Mouse (Mus musculus) limb, embryonic 14.5 days (tissue): ENCODE results near the gene Gm36864. TPM values are rescaled to one million over a fixed set of nuclear protein-coding genes. Genes with fewer than 3 reads are reported as not detected.

Experiments
- ATAC-seq: fragments of 200-750 bp; cut with Nextera tagmentation; 2 replicates; pipeline ENCODE4 v1.8.0; 2017; ENCODE audit warnings: low read depth, moderate number of reproducible peaks, moderate TSS enrichment; ENCODE audit not compliant: low FRiP score
- DNase-seq: peaks from one replicate; pipeline ENCODE4 v3.0.0-alpha.2; 2015; ENCODE audit warnings: low spot score
- H3K27ac ChIP-seq: fragments of 300-500 bp; sonication (generic); replicated peaks from 2 replicates; pipeline ENCODE4 v1.5.1; 2014; ENCODE audit warnings: low read depth, mild to moderate bottlenecking, low read length, moderate library complexity, mixed read lengths
- H3K27me3 ChIP-seq: fragments of 300-500 bp; sonication (generic); 2 replicates; pipeline ENCODE4 v1.6.1; 2014; ENCODE audit warnings: low read length, mixed read lengths; ENCODE audit not compliant: control insufficient read depth, insufficient read depth
- H3K36me3 ChIP-seq: fragments of 300-500 bp; sonication (generic); 2 replicates; pipeline ENCODE4 v1.6.1; 2014; ENCODE audit warnings: mild to moderate bottlenecking, low read length, moderate library complexity, mixed read lengths; ENCODE audit not compliant: control insufficient read depth, insufficient read depth
- H3K4me1 ChIP-seq: fragments of 300-500 bp; sonication (generic); 2 replicates; pipeline ENCODE4 v1.6.1; 2014; ENCODE audit warnings: antibody characterized with exemption, low read length, mixed read lengths; ENCODE audit not compliant: control insufficient read depth, insufficient read depth
- H3K4me2 ChIP-seq: fragments of 300-500 bp; sonication (generic); replicated peaks from 2 replicates; pipeline ENCODE4 v1.6.1; 2014; ENCODE audit warnings: low read depth, mild to moderate bottlenecking, low read length, moderate library complexity; ENCODE audit not compliant: severe bottlenecking
- H3K4me3 ChIP-seq: fragments of 300-500 bp; sonication (generic); replicated peaks from 2 replicates; pipeline ENCODE4 v1.5.1; 2014; ENCODE audit warnings: low read length
- H3K9ac ChIP-seq: fragments of 300-500 bp; sonication (generic); 2 replicates; pipeline ENCODE4 v1.6.1; 2014; ENCODE audit warnings: mild to moderate bottlenecking, low read depth, low read length, moderate library complexity; ENCODE audit not compliant: severe bottlenecking
- H3K9me3 ChIP-seq: fragments of 300-500 bp; sonication (generic); 2 replicates; pipeline ENCODE4 v1.6.1; 2016; ENCODE audit warnings: low read length; ENCODE audit not compliant: control insufficient read depth
- POLR2A ChIP-seq: fragments of 200-500 bp; IDR thresholded peaks from 2 replicates; pipeline ENCODE4 v1.8.0; 2012; ENCODE audit warnings: inconsistent platforms, mild to moderate bottlenecking, moderate library complexity, borderline replicate concordance; ENCODE audit not compliant: insufficient read depth, insufficient read length; ENCODE audit errors: extremely low read depth
- WGBS: fragments of 180-500 bp; shearing (Covaris S2); extraction: QIAGEN DNeasy Blood & Tissue Kit; methylation state at CpG from one replicate; pipeline ENCODE4 v1.1.7; 2014; 5-methylcytosine and 5-hydroxymethylcytosine counted together
- polyA plus RNA-seq, 2 experiments: library from polyadenylated mRNA; depleted of rRNA in 1 of 2; stranded (reverse) in 1 of 2; unstranded in 1 of 2; fragments of >200 nt; fragmentation: Nextera tagmentation in 1 of 2; extraction: Ambion mirVana in 1 of 2; gene quantifications; 2 replicates each; pipeline versions ENCODE4 v1.2.1 to v1.2.3; 2012 to 2014

The Gm36864 gene
- polyA plus RNA-seq, 2 experiments, result not detected

DNA sequence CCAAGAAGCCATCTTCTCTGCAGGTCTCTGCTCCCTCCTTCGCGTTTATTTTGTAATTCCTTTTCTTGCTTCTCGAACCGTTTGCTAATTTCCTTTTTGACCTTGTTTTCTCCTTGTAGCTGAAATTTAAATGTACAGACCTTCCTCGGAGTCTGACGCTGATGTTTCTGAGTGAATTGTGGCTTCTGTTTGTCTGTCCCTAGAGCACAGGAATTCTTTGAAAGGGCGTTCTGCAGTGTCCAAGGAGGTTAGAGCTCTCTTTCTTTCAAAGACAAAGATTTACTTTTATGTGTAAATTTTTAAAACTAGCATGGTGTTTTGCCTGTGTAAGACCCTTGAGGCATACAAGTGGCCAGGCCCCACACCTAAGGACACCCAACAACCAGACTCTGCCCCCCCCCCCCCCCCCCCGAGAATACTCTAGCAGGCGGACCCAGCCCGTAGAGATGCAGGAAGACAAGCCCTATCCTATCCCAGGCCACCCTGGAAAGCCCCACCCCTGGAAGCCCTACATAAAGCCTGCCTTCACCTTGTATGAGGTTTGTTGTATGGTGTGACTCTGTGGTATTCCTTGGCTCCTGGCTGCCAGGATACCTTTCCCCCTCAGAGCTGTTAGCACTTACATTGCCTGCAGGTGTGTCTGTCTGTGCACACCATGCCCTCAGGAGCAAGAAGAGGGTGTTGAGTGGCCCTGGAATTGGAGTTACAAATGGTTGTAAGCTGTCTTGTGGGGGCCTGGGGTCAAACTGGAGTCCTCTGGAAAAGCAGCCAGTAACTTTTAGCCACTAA lies 40.7 kb downstream of the Gm36864 start:
- Histone ChIP-seq H3K4me1 (no peaks in the 10 kb centered on the region), H3K9me3 (no peaks in the 10 kb centered on the region), H3K4me2 (no peak overlapping the region), H3K9ac (no peak overlapping the region), H3K36me3 (no peaks in the 10 kb centered on the region), H3K4me3 (no peak overlapping the region), H3K27ac (no peak overlapping the region), H3K27me3 (peaks cover 3% of the 10 kb centered on the region; the same call in 1 of the 2 replicates)
- no peak for ATAC-seq
- WGBS, result 77% methylated on average over 10 of the region's 10 CpGs
- no peak for TF ChIP-seq POLR2A
- DNase-seq, result no peak

DNA sequence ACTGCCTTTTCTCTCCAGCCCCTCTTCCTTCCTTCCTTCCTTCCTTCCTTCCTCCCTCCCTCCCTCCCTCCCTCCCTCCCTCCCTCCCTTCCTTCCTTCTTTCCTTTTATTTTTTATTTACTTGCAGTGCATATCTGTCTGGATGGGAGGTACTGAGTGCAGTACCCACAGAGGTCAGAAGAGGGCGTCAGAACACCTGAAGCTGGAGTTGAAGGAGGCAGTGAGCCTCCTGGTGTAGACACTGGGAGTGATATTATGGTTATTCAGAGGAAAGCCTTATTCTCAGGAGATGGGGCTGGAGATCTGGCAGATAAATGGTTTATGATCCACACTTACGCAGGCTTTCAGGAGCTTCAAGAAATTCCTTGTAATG lies 41.3 kb downstream of the Gm36864 start:
- ATAC-seq (no peak), DNase-seq (no peak)
- H3K36me3 ChIP-seq, result no peaks in the 10 kb centered on the region
- H3K4me3 ChIP-seq, result no peak overlapping the region
- H3K4me2 ChIP-seq, result no peak overlapping the region
- WGBS, result 43% methylated on average over 2 of the region's 2 CpGs
- peaks cover 3% of the 10 kb centered on the region; the same call in 1 of the 2 replicates for H3K27me3 ChIP-seq
- no peaks in the 10 kb centered on the region for H3K4me1 ChIP-seq
- H3K9me3 ChIP-seq, result no peaks in the 10 kb centered on the region
- H3K9ac ChIP-seq, result no peak overlapping the region
- TF ChIP-seq POLR2A, result no peak
- no peak overlapping the region for H3K27ac ChIP-seq

DNA sequence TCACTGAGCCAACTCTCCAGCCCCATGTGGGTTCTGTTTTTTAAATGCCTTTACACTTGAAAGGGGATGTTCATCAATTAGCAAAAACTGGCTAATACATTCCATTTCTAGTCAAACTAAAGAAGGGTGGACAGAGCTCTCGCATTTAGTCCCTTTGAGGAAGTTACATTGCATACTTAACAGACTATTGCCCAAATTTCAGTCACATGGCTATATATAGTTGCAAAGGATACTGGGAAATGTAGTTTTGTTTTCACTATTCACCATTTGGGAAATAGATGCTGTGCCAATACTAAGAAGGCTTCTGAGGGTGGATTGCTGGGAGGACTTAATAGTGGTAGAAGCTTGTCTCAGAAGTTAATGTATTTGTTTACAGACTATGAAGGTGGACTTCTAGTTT lies 45.0 kb downstream of the Gm36864 start:
- no peaks in the 10 kb centered on the region for H3K36me3 ChIP-seq
- ATAC-seq, result no peak

DNA sequence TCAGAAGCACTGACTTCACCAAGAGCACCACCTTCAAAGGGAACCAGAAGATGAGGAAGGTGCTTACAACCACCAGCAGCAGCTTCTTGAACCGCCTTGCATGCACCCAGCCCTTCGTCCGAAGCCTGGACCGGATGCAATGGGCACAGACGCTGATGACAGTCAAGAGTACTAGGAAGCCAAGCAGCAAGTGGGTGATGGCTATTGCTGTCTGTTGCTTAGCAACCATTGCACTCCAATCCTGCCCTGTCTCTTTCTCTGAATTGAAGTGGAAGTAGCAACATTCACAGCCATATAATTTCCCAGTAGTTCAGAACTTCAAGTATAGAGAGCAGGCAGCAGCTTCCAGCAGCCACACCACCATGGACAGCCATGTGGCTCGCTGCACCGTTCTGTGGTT lies 45.6 kb downstream of the Gm36864 start:
- H3K9ac ChIP-seq, result no peak overlapping the region
- WGBS, result 74% methylated on average over 7 of the region's 7 CpGs
- DNase-seq, result no peak
- no peak for TF ChIP-seq POLR2A
- H3K27me3 ChIP-seq, result no peaks in the 10 kb centered on the region
- no peaks in the 10 kb centered on the region for H3K36me3 ChIP-seq
- no peak for ATAC-seq
- no peaks in the 10 kb centered on the region for H3K9me3 ChIP-seq
- no peaks in the 10 kb centered on the region for H3K4me1 ChIP-seq
- H3K4me2 ChIP-seq, result no peak overlapping the region
- H3K27ac ChIP-seq, result no peak overlapping the region
- H3K4me3 ChIP-seq, result no peak overlapping the region

More for the DNA sequence above, 45.0 kb downstream of the Gm36864 start:
- 59% methylated on average over 1 of the region's 1 CpGs for WGBS
- no peaks in the 10 kb centered on the region for H3K4me1 ChIP-seq
- H3K27me3 ChIP-seq, result no peaks in the 10 kb centered on the region
- no peaks in the 10 kb centered on the region for H3K9me3 ChIP-seq
- TF ChIP-seq POLR2A, result no peak
- H3K9ac ChIP-seq, result no peak overlapping the region
- H3K4me2 ChIP-seq, result no peak overlapping the region
- no peak overlapping the region for H3K27ac ChIP-seq
- H3K4me3 ChIP-seq, result no peak overlapping the region
- DNase-seq, result no peak

DNA sequence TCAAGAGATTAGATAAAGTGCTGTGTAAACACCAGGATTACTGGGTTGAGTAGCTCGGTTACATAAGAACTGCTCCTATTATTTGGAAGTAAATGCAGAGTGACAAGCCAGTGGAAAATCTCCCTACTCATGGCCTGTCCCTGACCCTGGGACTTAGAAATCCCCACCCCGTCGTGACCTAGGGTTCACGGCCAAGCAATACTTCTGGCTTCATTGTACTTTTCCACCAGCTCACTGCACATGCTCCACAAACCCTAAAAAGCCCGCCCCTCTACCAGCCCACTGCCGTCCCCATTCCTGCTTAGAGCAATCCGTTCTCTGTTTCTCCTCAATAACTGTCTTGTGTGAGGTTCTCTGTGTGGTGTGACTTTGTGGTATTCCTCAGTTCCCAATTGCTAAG lies 51.8 kb downstream of the Gm36864 start:
- H3K4me2 ChIP-seq, result no peak overlapping the region
- no peaks in the 10 kb centered on the region for H3K9me3 ChIP-seq
- no peak overlapping the region for H3K27ac ChIP-seq
- no peak for TF ChIP-seq POLR2A
- ATAC-seq (no peak), DNase-seq (no peak)
- no peak overlapping the region for H3K4me3 ChIP-seq
- WGBS, result 85% methylated on average over 7 of the region's 7 CpGs
- no peak overlapping the region for H3K9ac ChIP-seq
- no peaks in the 10 kb centered on the region for H3K36me3 ChIP-seq
- H3K4me1 ChIP-seq, result no peaks in the 10 kb centered on the region
- no peaks in the 10 kb centered on the region for H3K27me3 ChIP-seq

DNA sequence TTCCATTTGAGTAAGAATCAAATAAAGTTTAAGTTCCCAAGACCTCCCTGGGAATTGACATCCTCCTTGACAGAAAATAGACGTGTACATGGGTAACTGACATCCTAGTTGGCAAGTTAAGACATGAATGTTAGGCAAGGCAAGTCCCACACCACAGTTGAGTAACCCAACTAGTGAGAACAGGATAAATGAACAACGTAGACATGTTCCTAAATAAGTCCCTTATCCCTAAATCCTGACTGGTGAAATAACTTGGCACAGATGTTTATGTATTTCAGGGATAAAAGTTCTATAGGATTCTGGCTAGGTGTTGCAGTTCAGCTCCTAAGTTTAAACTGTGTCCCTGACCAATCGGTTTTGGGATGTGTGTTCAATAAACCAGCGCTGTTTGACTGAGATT lies 55.0 kb downstream of the Gm36864 start:
- ATAC-seq, result no peak
- H3K4me3 ChIP-seq, result no peak overlapping the region
- TF ChIP-seq POLR2A, result no peak
- no peak for DNase-seq
- no peaks in the 10 kb centered on the region for H3K36me3 ChIP-seq
- no peak overlapping the region for H3K4me2 ChIP-seq
- WGBS, result 71% methylated on average over 4 of the region's 4 CpGs
- H3K4me1 ChIP-seq, result no peaks in the 10 kb centered on the region
- H3K9ac ChIP-seq, result no peak overlapping the region
- no peaks in the 10 kb centered on the region for H3K27me3 ChIP-seq
- no peak overlapping the region for H3K27ac ChIP-seq
- H3K9me3 ChIP-seq, result no peaks in the 10 kb centered on the region
